Mouse (Mus musculus): ENCODE results near the gene Cd300lg. TPM values are rescaled to one million over a fixed set of nuclear protein-coding genes. Genes with fewer than 3 reads are reported as not detected.

Gene Cd300lg
- polyA plus RNA-seq, 1 experiment from 2014 or later = 0.64 TPM

GRCm38 (mm10) chr11:102010140-102010539 lies 31.2 kb upstream of the Cd300lg start:
- Histone ChIP-seq H3K9me3 (replicated peaks) (no peaks in the 10 kb centered on the region), H3K4me3 (replicated peaks) (no peak overlapping the region), H3K27ac (replicated peaks) (peak overlapping the region; percentile 39), H3K4me2 (no peak overlapping the region), H3K9ac (replicated peaks) (0 out of 2 replicates have a peak overlapping the region, but pooled peaks have one; percentile 11), H3K27me3 (replicated peaks) (no peaks in the 10 kb centered on the region), H3K36me3 (peaks cover 56% of the 10 kb centered on the region), H3K4me1 (peaks cover 14% of the 10 kb centered on the region)
- ATAC-seq (ENCODE audit: low FRiP score) = peak; percentile 70; the same call in 1 of the 2 replicates
- 31% methylated on average over 13 of the region's 13 CpGs for WGBS

GRCm38 (mm10) chr11:102011510-102011909 lies 29.8 kb upstream of the Cd300lg start:
- Histone ChIP-seq H3K4me3 (replicated peaks) (no peak overlapping the region), H3K4me2 (no peak overlapping the region), H3K27ac (replicated peaks) (no peak overlapping the region), H3K36me3 (peaks cover 51% of the 10 kb centered on the region), H3K4me1 (peaks cover 14% of the 10 kb centered on the region), H3K9ac (replicated peaks) (no peak overlapping the region), H3K9me3 (replicated peaks) (no peaks in the 10 kb centered on the region), H3K27me3 (replicated peaks) (no peaks in the 10 kb centered on the region)
- 82% methylated on average over 8 of the region's 8 CpGs for WGBS
- no peak for ATAC-seq (ENCODE audit: low FRiP score)

- 85% methylated on average over 8 of the region's 8 CpGs for WGBS
- Histone ChIP-seq H3K4me1 (peaks cover 14% of the 10 kb centered on the region), H3K4me3 (replicated peaks) (no peak overlapping the region), H3K27ac (replicated peaks) (no peak overlapping the region), H3K9ac (replicated peaks) (no peak overlapping the region), H3K9me3 (replicated peaks) (no peaks in the 10 kb centered on the region), H3K4me2 (no peak overlapping the region), H3K27me3 (replicated peaks) (no peaks in the 10 kb centered on the region), H3K36me3 (peaks cover 50% of the 10 kb centered on the region)
- no peak for ATAC-seq (ENCODE audit: low FRiP score)
These were observed 28.1 kb upstream of the Cd300lg start for GRCm38 (mm10) chr11:102013201-102013600.

- Histone ChIP-seq H3K4me2 (no peak overlapping the region), H3K4me3 (replicated peaks) (no peak overlapping the region), H3K27me3 (replicated peaks) (no peaks in the 10 kb centered on the region), H3K27ac (replicated peaks) (no peak overlapping the region), H3K9ac (replicated peaks) (no peak overlapping the region), H3K4me1 (peaks cover 5% of the 10 kb centered on the region), H3K9me3 (replicated peaks) (no peaks in the 10 kb centered on the region), H3K36me3 (peaks cover 42% of the 10 kb centered on the region)
- 64% methylated on average over 6 of the region's 6 CpGs for WGBS
- ATAC-seq (ENCODE audit: low FRiP score) = no peak
These were observed 25.8 kb upstream of the Cd300lg start for GRCm38 (mm10) chr11:102015472-102015871.

- H3K9me3 ChIP-seq (replicated peaks) = no peaks in the 10 kb centered on the region
- H3K9ac ChIP-seq (replicated peaks) = no peak overlapping the region
- WGBS = 90% methylated on average over 1 of the region's 1 CpGs
- peaks cover 42% of the 10 kb centered on the region for H3K36me3 ChIP-seq
- no peak overlapping the region for H3K4me2 ChIP-seq
- H3K27me3 ChIP-seq (replicated peaks) = no peaks in the 10 kb centered on the region
- no peak overlapping the region for H3K27ac ChIP-seq (replicated peaks)
- peaks cover 3% of the 10 kb centered on the region; the same call in 1 of the 2 replicates for H3K4me1 ChIP-seq
- no peak for ATAC-seq (ENCODE audit: low FRiP score)
- no peak overlapping the region for H3K4me3 ChIP-seq (replicated peaks)
These were observed 25.2 kb upstream of the Cd300lg start for GRCm38 (mm10) chr11:102016136-102016535.

- Histone ChIP-seq H3K9me3 (replicated peaks) (no peaks in the 10 kb centered on the region), H3K36me3 (peaks cover 40% of the 10 kb centered on the region)
These were observed 21.6 kb upstream of the Cd300lg start for GRCm38 (mm10) chr11:102019736-102020135.

GRCm38 (mm10) chr11:102021196-102021595 lies 20.1 kb upstream of the Cd300lg start:
- Histone ChIP-seq H3K27me3 (replicated peaks) (no peaks in the 10 kb centered on the region), H3K9ac (replicated peaks) (no peak overlapping the region), H3K4me2 (no peak overlapping the region), H3K9me3 (replicated peaks) (no peaks in the 10 kb centered on the region), H3K4me1 (peaks cover 28% of the 10 kb centered on the region), H3K4me3 (replicated peaks) (no peak overlapping the region), H3K36me3 (peaks cover 36% of the 10 kb centered on the region), H3K27ac (replicated peaks) (no peak overlapping the region)
- ATAC-seq (ENCODE audit: low FRiP score) = no peak
- WGBS = 82% methylated on average over 5 of the region's 5 CpGs

More at GRCm38 (mm10) chr11:102019736-102020135, 21.6 kb upstream of the Cd300lg start:
- H3K27ac ChIP-seq (replicated peaks) = no peak overlapping the region
- ATAC-seq (ENCODE audit: low FRiP score) = no peak
- H3K4me1 ChIP-seq = peaks cover 14% of the 10 kb centered on the region
- H3K4me3 ChIP-seq (replicated peaks) = no peak overlapping the region
- no peak overlapping the region for H3K4me2 ChIP-seq
- 74% methylated on average over 9 of the region's 9 CpGs for WGBS
- no peak overlapping the region for H3K9ac ChIP-seq (replicated peaks)
- H3K27me3 ChIP-seq (replicated peaks) = no peaks in the 10 kb centered on the region

- Histone ChIP-seq H3K36me3 (peaks cover 19% of the 10 kb centered on the region; the same call in 1 of the 2 replicates), H3K4me1 (peaks cover 40% of the 10 kb centered on the region), H3K9me3 (replicated peaks) (no peaks in the 10 kb centered on the region), H3K4me3 (replicated peaks) (no peak overlapping the region), H3K27ac (replicated peaks) (no peak overlapping the region), H3K27me3 (replicated peaks) (no peaks in the 10 kb centered on the region), H3K4me2 (no peak overlapping the region), H3K9ac (replicated peaks) (no peak overlapping the region)
- ATAC-seq (ENCODE audit: low FRiP score) = no peak
- WGBS = 67% methylated on average over 13 of the region's 13 CpGs
These were observed 17.9 kb upstream of the Cd300lg start for GRCm38 (mm10) chr11:102023406-102023805.

GRCm38 (mm10) chr11:102024084-102024758 lies 17.1 kb upstream of the Cd300lg start:
- WGBS = 74% methylated on average over 6 of the region's 6 CpGs
- Histone ChIP-seq H3K4me2 (peak overlapping the region; percentile 69; the same call in 1 of the 2 replicates), H3K4me3 (replicated peaks) (no peak overlapping the region), H3K27ac (replicated peaks) (no peak overlapping the region), H3K9me3 (replicated peaks) (no peaks in the 10 kb centered on the region), H3K27me3 (replicated peaks) (no peaks in the 10 kb centered on the region), H3K36me3 (peaks cover 17% of the 10 kb centered on the region; the same call in 1 of the 2 replicates), H3K9ac (replicated peaks) (no peak overlapping the region), H3K4me1 (peaks cover 41% of the 10 kb centered on the region)
- ATAC-seq (ENCODE audit: low FRiP score) = no peak

GRCm38 (mm10) chr11:102024875-102025274 lies 16.4 kb upstream of the Cd300lg start:
- WGBS = 86% methylated on average over 4 of the region's 4 CpGs
- ATAC-seq (ENCODE audit: low FRiP score) = no peak
- H3K36me3 ChIP-seq = peaks cover 15% of the 10 kb centered on the region; the same call in 1 of the 2 replicates
- no peaks in the 10 kb centered on the region for H3K27me3 ChIP-seq (replicated peaks)
- H3K9ac ChIP-seq (replicated peaks) = 0 out of 2 replicates have a peak overlapping the region, but pooled peaks have one; percentile 28
- no peak overlapping the region for H3K27ac ChIP-seq (replicated peaks)
- no peak overlapping the region for H3K4me3 ChIP-seq (replicated peaks)
- H3K4me1 ChIP-seq = peaks cover 42% of the 10 kb centered on the region
- H3K9me3 ChIP-seq (replicated peaks) = no peaks in the 10 kb centered on the region
- peak overlapping the region; percentile 69 for H3K4me2 ChIP-seq

- WGBS = 44% methylated on average over 7 of the region's 7 CpGs
- Histone ChIP-seq H3K4me3 (replicated peaks) (peak overlapping the region; percentile 58), H3K4me1 (peaks cover 47% of the 10 kb centered on the region), H3K9ac (replicated peaks) (0 out of 2 replicates have a peak overlapping the region, but pooled peaks have one; percentile 28), H3K9me3 (replicated peaks) (no peaks in the 10 kb centered on the region), H3K36me3 (peaks cover 14% of the 10 kb centered on the region; the same call in 1 of the 2 replicates), H3K27me3 (replicated peaks) (no peaks in the 10 kb centered on the region), H3K27ac (replicated peaks) (no peak overlapping the region), H3K4me2 (peak overlapping the region; percentile 69)
- ATAC-seq (ENCODE audit: low FRiP score) = no peak
These were observed 16.0 kb upstream of the Cd300lg start for GRCm38 (mm10) chr11:102025354-102025753.
